Mouse (Mus musculus) CH12.LX (cell line): ENCODE measurements around the gene Ndufv1. TPM values are rescaled to one million over a fixed set of nuclear protein-coding genes. Genes with fewer than 3 reads are reported as not detected.

Experiments used
- DNase-seq: peaks from one replicate; pipeline ENCODE4 v3.0.0-alpha.2; 2013; ENCODE audit errors: extremely low read depth
- H3K27ac ChIP-seq: 2 replicates; pipeline ENCODE4 v1.5.1; 2012; ENCODE audit warnings: low read depth, mild to moderate bottlenecking, control low read depth, moderate library complexity; ENCODE audit not compliant: insufficient read depth
- H3K27me3 ChIP-seq: replicated peaks from 2 replicates; pipeline ENCODE3; 2012; ENCODE audit warnings: inconsistent platforms
- H3K36me3 ChIP-seq, 2 experiments: replicated peaks in 1 of 2; 2 replicates each; pipeline versions ENCODE3 to v1.6.1; 2012; ENCODE audit warnings: inconsistent platforms in 1 of 2, low read length in 1 of 2, mild to moderate bottlenecking in 1 of 2, mixed read lengths in 1 of 2, moderate library complexity in 1 of 2; ENCODE audit not compliant: control insufficient read depth in 1 of 2, insufficient read depth in 1 of 2
- H3K4me1 ChIP-seq, 2 experiments: 2 replicates each; pipeline ENCODE4 v1.6.1; 2012; ENCODE audit warnings: inconsistent platforms in 1 of 2, moderate library complexity in 1 of 2; ENCODE audit not compliant: insufficient read depth in 2 of 2, control insufficient read depth in 1 of 2
- H3K4me2 ChIP-seq: 2 replicates; pipeline ENCODE4 v1.6.1; 2012; ENCODE audit warnings: low read depth, mild to moderate bottlenecking, control low read depth; ENCODE audit not compliant: poor library complexity, insufficient read depth, severe bottlenecking
- H3K4me3 ChIP-seq, 3 experiments: fragments of 150-350 bp in 1 of 3; sonication (generic) in 1 of 3; replicated peaks in 1 of 3; 2 replicates each; pipeline versions ENCODE3 to v1.5.1; 2011 to 2012; ENCODE audit warnings: low read depth in 2 of 3, low read length in 2 of 3, mild to moderate bottlenecking in 2 of 3, moderate library complexity in 2 of 3, control low read depth in 1 of 3, improper control_type of control experiment in 1 of 3, inconsistent platforms in 1 of 3, mixed read lengths in 1 of 3; ENCODE audit not compliant: poor library complexity in 1 of 3
- H3K79me2 ChIP-seq: replicated peaks from 2 replicates; pipeline ENCODE4 v1.6.1; 2012; ENCODE audit warnings: mild to moderate bottlenecking, moderate library complexity; ENCODE audit not compliant: control insufficient read depth, poor library complexity, insufficient read depth, severe bottlenecking; ENCODE audit errors: extremely low read depth
- H3K9ac ChIP-seq: 2 replicates; pipeline ENCODE4 v1.6.1; 2012; ENCODE audit warnings: low read depth, mild to moderate bottlenecking, control low read depth, moderate library complexity; ENCODE audit not compliant: insufficient read depth
- H3K9me3 ChIP-seq: replicated peaks from 2 replicates; pipeline ENCODE3; 2012; ENCODE audit warnings: low read length, inconsistent platforms, mixed read lengths
- BHLHE40 ChIP-seq: IDR thresholded peaks from 2 replicates; pipeline ENCODE4 v1.6.1; 2011; ENCODE audit warnings: mild to moderate bottlenecking, low read depth, low read length, improper control_type of control experiment
- CTCF ChIP-seq, 2 experiments: IDR thresholded peaks in 1 of 2; conservative IDR thresholded peaks in 1 of 2; 2 replicates each; pipeline ENCODE4 v1.5.1; 2011 to 2012; ENCODE audit warnings: low read depth in 2 of 2, low read length in 2 of 2, improper control_type of control experiment in 1 of 2, inconsistent platforms in 1 of 2, mild to moderate bottlenecking in 1 of 2, moderate library complexity in 1 of 2
- GABPA ChIP-seq: IDR thresholded peaks from 2 replicates; pipeline ENCODE4 v1.6.1; 2012; ENCODE audit warnings: low read depth, low read length, improper control_type of control experiment, inconsistent platforms; ENCODE audit not compliant: insufficient replicate concordance
- KAT2A ChIP-seq: IDR thresholded peaks from 2 replicates; pipeline ENCODE4 v1.6.1; 2012; ENCODE audit warnings: low read length, improper control_type of control experiment, inconsistent platforms; ENCODE audit not compliant: insufficient replicate concordance
- MAFK ChIP-seq: IDR thresholded peaks from 2 replicates; pipeline ENCODE4 v1.6.1; 2011; ENCODE audit warnings: low read length, improper control_type of control experiment; ENCODE audit not compliant: insufficient replicate concordance
- MEF2A ChIP-seq: IDR thresholded peaks from 2 replicates; pipeline ENCODE4 v1.6.1; 2014; ENCODE audit warnings: low read depth, mild to moderate bottlenecking, inconsistent platforms, low read length, improper control_type of control experiment, borderline replicate concordance
- MYC ChIP-seq: IDR thresholded peaks from 2 replicates; pipeline ENCODE4 v1.6.1; 2011; ENCODE audit warnings: low read depth, mild to moderate bottlenecking, improper control_type of control experiment, low read length
- NELFE ChIP-seq: IDR thresholded peaks from 2 replicates; pipeline ENCODE4 v1.6.1; 2011; ENCODE audit warnings: low read depth, low read length, improper control_type of control experiment
- RAD21 ChIP-seq: IDR thresholded peaks from 2 replicates; pipeline ENCODE4 v1.6.1; 2011; ENCODE audit warnings: low read depth, mild to moderate bottlenecking, low read length, improper control_type of control experiment, moderate library complexity
- RCOR1 ChIP-seq: conservative IDR thresholded peaks from 2 replicates; pipeline ENCODE4 v1.6.1; 2012; ENCODE audit warnings: low read depth, mild to moderate bottlenecking, inconsistent platforms, low read length, improper control_type of control experiment
- SIN3A ChIP-seq: IDR thresholded peaks from 2 replicates; pipeline ENCODE4 v1.6.1; 2012; ENCODE audit warnings: low read length, improper control_type of control experiment, inconsistent platforms
- SMC3 ChIP-seq: IDR thresholded peaks from 2 replicates; pipeline ENCODE4 v1.6.1; 2011; ENCODE audit warnings: low read depth, low read length, improper control_type of control experiment
- UBTF ChIP-seq: IDR thresholded peaks from 2 replicates; pipeline ENCODE4 v1.6.1; 2012; ENCODE audit warnings: low read depth, mild to moderate bottlenecking, inconsistent platforms, low read length, improper control_type of control experiment, moderate library complexity
- ZC3H11A ChIP-seq: IDR thresholded peaks from 2 replicates; pipeline ENCODE4 v1.6.1; 2012; ENCODE audit warnings: low read depth, mild to moderate bottlenecking, inconsistent platforms, low read length, improper control_type of control experiment
- ZNF384 ChIP-seq: IDR thresholded peaks from 2 replicates; pipeline ENCODE4 v1.6.1; 2012; ENCODE audit warnings: low read depth, low read length, improper control_type of control experiment, inconsistent platforms
- dilution Hi-C: fragments of 300-500 bp; cut with MboI; formaldehyde crosslinking; loops from 2 replicates; pipeline ENCODE4 v1.14.3; 2020; ENCODE audit warnings: low sequenced_read_pairs; ENCODE audit not compliant: extremely low pct_unique_long_range_greater_than_20kb, extremely low pct_ligation_motif_present
- in situ Hi-C: fragments of 300-500 bp; cut with MboI; formaldehyde crosslinking; loops from 3 replicates; pipeline ENCODE4 v1.14.3; 2019; ENCODE audit warnings: low sequenced_read_pairs, low pct_ligation_motif_present, low pct_unique_long_range_greater_than_20kb, mixed read lengths
- polyA plus RNA-seq: library from polyadenylated mRNA; unstranded; fragments of >175 nt; gene quantifications from 2 replicates; pipeline ENCODE4 v1.2.1, GENCODE M21; 2012; ENCODE audit warnings: low read depth; ENCODE audit not compliant: insufficient read length
- total RNA-seq, 2 experiments: library from RNA; depleted of rRNA; stranded (reverse); fragments of 300-350 nt in 1 of 2; fragments of >200 nt in 1 of 2; gene quantifications; 2 replicates each; pipeline ENCODE4 v1.2.3; 2012 to 2014

Ndufv1 gene
- total and polyA plus RNA-seq, 3 experiments, result 119 to 183 (median 133) TPM

GRCm38 (mm10) chr19:3994932-3995331 is 17.7 kb downstream of the Ndufv1 start:
- no peak overlapping the region for H3K27ac ChIP-seq
- no peaks in the 10 kb centered on the region for H3K36me3 ChIP-seq
- no peak overlapping the region for H3K4me2 ChIP-seq
- peaks cover 59% of the 10 kb centered on the region for H3K27me3 ChIP-seq
- H3K4me1 ChIP-seq, result peaks cover 7 to 11% of the 10 kb centered on the region in 2 experiments; a peak in 3 of 4 replicates
- no peaks in the 10 kb centered on the region for H3K79me2 ChIP-seq
- TF ChIP-seq ZNF384 (no peak), BHLHE40 (no peak), MYC (no peak), NELFE (no peak), KAT2A (no peak), GABPA (no peak), RCOR1 (no peak), MAFK (no peak), CTCF (conservative IDR thresholded peaks at IDR 0.05 in 1 of 2, IDR thresholded peaks at IDR 0.05 in 1 of 2; ENCODE audit: low read depth in 2 of 2, low read length in 2 of 2) (no peak), RAD21 (no peak)
- DNase-seq, result no peak
- dilution Hi-C loops (no loop called here), in situ Hi-C loops (no loop called here)
- H3K9me3 ChIP-seq, result no peaks in the 10 kb centered on the region
- no peak overlapping the region for H3K9ac ChIP-seq
- no peak overlapping the region for H3K4me3 ChIP-seq

GRCm38 (mm10) chr19:3992416-3992815 is 20.2 kb downstream of the Ndufv1 start, which contains the start of gene Tbx10:
Gene Tbx10, plus strand, starts transcription at chr19:3992752.
- Histone ChIP-seq H3K79me2 (no peaks in the 10 kb centered on the region), H3K27ac (no peak within 1 kb of the TSS), H3K36me3 (no peaks in the 10 kb centered on the region), H3K4me3 (no peak within 1 kb of the TSS), H3K27me3 (peaks cover 59% of the 10 kb centered on the region), H3K9ac (no peak within 1 kb of the TSS), H3K4me1 (no peaks in the 10 kb centered on the region), H3K4me2 (no peak within 1 kb of the TSS), H3K9me3 (peaks cover 7% of the 10 kb centered on the region)
- DNase-seq, result no peak
- TF ChIP-seq ZC3H11A (no peak), NELFE (no peak), SMC3 (no peak), SIN3A (no peak), CTCF (conservative IDR thresholded peaks at IDR 0.05 in 1 of 2, IDR thresholded peaks at IDR 0.05 in 1 of 2; ENCODE audit: low read depth in 2 of 2, low read length in 2 of 2) (no peak), BHLHE40 (no peak), UBTF (no peak), MEF2A (no peak)
- dilution Hi-C loops (no loop called here), in situ Hi-C loops (no loop called here)

GRCm38 (mm10) chr19:3991966-3992365 is 20.6 kb downstream of the Ndufv1 start:
- peaks cover 7% of the 10 kb centered on the region for H3K9me3 ChIP-seq
- dilution Hi-C loops, result no loop called here
- in situ Hi-C loops, result no loop called here
- H3K36me3 ChIP-seq, result no peaks in the 10 kb centered on the region
- no peaks in the 10 kb centered on the region for H3K79me2 ChIP-seq
- no peak overlapping the region for H3K4me3 ChIP-seq
- DNase-seq, result no peak
- no peak overlapping the region for H3K9ac ChIP-seq
- no peaks in the 10 kb centered on the region for H3K4me1 ChIP-seq
- TF ChIP-seq KAT2A, result no peak
- H3K4me2 ChIP-seq, result no peak overlapping the region
- no peak overlapping the region for H3K27ac ChIP-seq
- H3K27me3 ChIP-seq, result peaks cover 56% of the 10 kb centered on the region
